Mouse (Mus musculus) hindbrain, embryonic 13.5 days (tissue): ENCODE measurements around the gene Slc8a3. TPM values are rescaled to one million over a fixed set of nuclear protein-coding genes. Genes with fewer than 3 reads are reported as not detected.

Experiments
- ATAC-seq: fragments of 200-750 bp; cut with Nextera tagmentation; 2 replicates; pipeline ENCODE4 v1.8.0; 2017; ENCODE audit warnings: moderate TSS enrichment; ENCODE audit not compliant: low FRiP score
- H3K27ac ChIP-seq: fragments of 300-500 bp; sonication (generic); 2 replicates; pipeline ENCODE4 v1.5.1; 2015; ENCODE audit warnings: inconsistent platforms, mild to moderate bottlenecking, moderate library complexity
- H3K27me3 ChIP-seq: fragments of 300-500 bp; sonication (generic); 2 replicates; pipeline ENCODE4 v1.6.1; 2015; ENCODE audit warnings: mild to moderate bottlenecking, inconsistent platforms
- H3K36me3 ChIP-seq: fragments of 300-500 bp; sonication (generic); 2 replicates; pipeline ENCODE4 v1.6.1; 2015; ENCODE audit warnings: mild to moderate bottlenecking, inconsistent platforms
- H3K4me1 ChIP-seq: fragments of 300-500 bp; sonication (generic); replicated peaks from 2 replicates; pipeline ENCODE4 v1.6.1; 2015; ENCODE audit warnings: inconsistent platforms
- H3K4me2 ChIP-seq: fragments of 300-500 bp; sonication (generic); 2 replicates; pipeline ENCODE4 v1.6.1; 2015; ENCODE audit warnings: inconsistent platforms, mild to moderate bottlenecking, moderate library complexity
- H3K4me3 ChIP-seq: fragments of 300-500 bp; sonication (generic); 2 replicates; pipeline ENCODE4 v1.5.1; 2015; ENCODE audit warnings: mild to moderate bottlenecking, inconsistent platforms
- H3K9ac ChIP-seq: fragments of 300-500 bp; sonication (generic); 2 replicates; pipeline ENCODE4 v1.6.1; 2015; ENCODE audit warnings: mild to moderate bottlenecking, inconsistent platforms
- H3K9me3 ChIP-seq: fragments of 300-500 bp; sonication (generic); 2 replicates; pipeline ENCODE4 v1.6.1; 2016; ENCODE audit warnings: inconsistent platforms
- WGBS: fragments of 180-500 bp; shearing (Covaris S2); methylation state at CpG from one replicate; pipeline ENCODE4 v1.1.7; 2015; 5-methylcytosine and 5-hydroxymethylcytosine counted together
- polyA plus RNA-seq: library from polyadenylated mRNA; unstranded; fragments of >200 nt; fragmentation: Nextera tagmentation; extraction: Ambion mirVana; gene quantifications from 2 replicates; pipeline ENCODE4 v1.2.1, GENCODE M21; 2015

Gene Slc8a3
- polyA plus RNA-seq, 1 experiment from 2014 or later = 4.9 TPM

DNA sequence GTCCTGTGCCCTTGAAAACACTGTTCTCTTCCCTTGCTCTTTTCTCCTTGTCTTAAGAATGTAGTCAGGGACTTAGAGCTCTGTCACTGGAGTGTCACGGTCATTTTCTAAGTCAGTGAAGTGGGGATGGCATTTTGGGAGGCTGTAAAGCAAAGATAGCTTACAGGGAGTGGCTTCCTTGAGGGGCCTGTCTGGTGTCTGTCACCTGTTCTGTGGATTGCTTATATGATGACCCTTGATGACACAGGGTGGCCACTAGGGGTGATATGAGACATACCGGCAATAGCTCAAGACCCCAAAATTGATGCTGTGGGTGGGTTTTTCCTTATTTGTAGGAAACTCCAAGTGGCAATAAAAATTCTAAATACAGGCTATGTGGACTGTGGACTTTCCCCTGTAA lies 164.5 kb downstream of the Slc8a3 start:
- Histone ChIP-seq H3K27me3 (peaks cover 6% of the 10 kb centered on the region; the same call in 1 of the 2 replicates), H3K9ac (no peak overlapping the region), H3K4me1 (peaks cover 18% of the 10 kb centered on the region), H3K4me2 (no peak overlapping the region), H3K4me3 (no peak overlapping the region), H3K36me3 (no peaks in the 10 kb centered on the region), H3K27ac (no peak overlapping the region), H3K9me3 (no peaks in the 10 kb centered on the region)
- no peak for ATAC-seq
- WGBS = 79% methylated on average over 2 of the region's 2 CpGs

DNA sequence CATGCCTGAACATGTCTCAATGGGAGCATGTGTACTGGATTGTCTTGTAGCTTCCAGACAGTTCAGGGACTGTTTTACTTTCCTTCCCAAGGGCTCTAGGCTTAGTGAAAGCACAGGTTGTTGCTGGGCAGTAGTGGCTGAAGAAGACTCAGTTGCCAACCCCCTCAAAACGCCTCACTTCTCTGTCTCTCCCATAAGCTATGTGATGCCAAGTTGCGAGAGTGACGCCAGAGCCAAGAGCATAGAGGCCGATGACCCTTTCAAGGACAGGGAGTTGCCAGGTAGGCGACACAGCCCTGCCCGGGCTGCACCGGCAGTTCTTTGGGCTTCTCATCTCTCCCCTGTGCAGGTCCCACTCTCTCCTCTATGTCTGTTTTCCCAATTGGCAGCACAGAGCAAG lies 164.9 kb downstream of the Slc8a3 start:
- Histone ChIP-seq H3K36me3 (no peaks in the 10 kb centered on the region), H3K9ac (no peak overlapping the region), H3K9me3 (no peaks in the 10 kb centered on the region), H3K4me3 (no peak overlapping the region), H3K27ac (no peak overlapping the region), H3K4me2 (no peak overlapping the region), H3K4me1 (peaks cover 18% of the 10 kb centered on the region), H3K27me3 (peaks cover 11% of the 10 kb centered on the region; the same call in 1 of the 2 replicates)
- ATAC-seq = no peak
- 94% methylated on average over 7 of the region's 7 CpGs for WGBS

- Histone ChIP-seq H3K4me3 (no peak overlapping the region), H3K4me1 (peaks cover 18% of the 10 kb centered on the region), H3K9me3 (no peaks in the 10 kb centered on the region), H3K27ac (no peak overlapping the region), H3K9ac (0 out of 2 replicates have a peak overlapping the region, but pooled peaks have one; percentile 29), H3K36me3 (no peaks in the 10 kb centered on the region), H3K4me2 (no peak overlapping the region), H3K27me3 (peaks cover 11% of the 10 kb centered on the region; the same call in 1 of the 2 replicates)
- ATAC-seq = no peak
- 60% methylated on average over 9 of the region's 9 CpGs for WGBS
Observed at GRCm38 (mm10) chr12:81167142-81167541, 165.8 kb downstream of the Slc8a3 start.

DNA sequence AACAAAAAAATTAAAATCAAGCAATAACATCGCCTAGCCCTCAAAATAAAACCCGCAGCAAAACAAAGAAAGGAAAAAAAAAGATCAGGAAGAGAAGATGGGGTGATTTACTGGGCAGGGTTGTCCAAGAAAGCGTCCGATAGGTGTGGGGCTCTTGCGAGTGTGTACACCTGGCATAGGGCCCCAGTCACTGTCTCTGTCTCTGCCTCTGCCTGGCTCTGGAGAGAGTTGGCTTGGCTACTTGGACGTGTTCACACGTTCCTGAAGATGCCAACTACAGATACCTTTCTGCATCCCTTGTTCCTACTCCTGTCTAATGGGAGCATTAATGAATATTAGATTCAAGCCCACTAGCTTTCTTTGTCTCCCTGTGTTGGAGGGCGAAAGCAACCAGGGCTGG lies 166.4 kb downstream of the Slc8a3 start:
- no peak for ATAC-seq
- no peaks in the 10 kb centered on the region for H3K36me3 ChIP-seq
- H3K4me3 ChIP-seq = no peak overlapping the region
- H3K27ac ChIP-seq = no peak overlapping the region
- WGBS = 67% methylated on average over 8 of the region's 8 CpGs
- peaks cover 18% of the 10 kb centered on the region for H3K4me1 ChIP-seq
- no peak overlapping the region for H3K4me2 ChIP-seq
- peaks cover 11% of the 10 kb centered on the region; the same call in 1 of the 2 replicates for H3K27me3 ChIP-seq
- H3K9me3 ChIP-seq = no peaks in the 10 kb centered on the region
- H3K9ac ChIP-seq = 0 out of 2 replicates have a peak overlapping the region, but pooled peaks have one; percentile 29

- 0 out of 2 replicates have a peak, but pooled peaks have one; percentile 36 for ATAC-seq
- peaks cover 18% of the 10 kb centered on the region for H3K4me1 ChIP-seq
- peaks cover 11% of the 10 kb centered on the region; the same call in 1 of the 2 replicates for H3K27me3 ChIP-seq
- H3K27ac ChIP-seq = no peak overlapping the region
- WGBS = 18% methylated on average over 10 of the region's 10 CpGs
- H3K4me2 ChIP-seq = 0 out of 2 replicates have a peak overlapping the region, but pooled peaks have one; percentile 1
- no peak overlapping the region for H3K4me3 ChIP-seq
- no peaks in the 10 kb centered on the region for H3K36me3 ChIP-seq
- H3K9me3 ChIP-seq = no peaks in the 10 kb centered on the region
- peak overlapping the region; percentile 46 for H3K9ac ChIP-seq
Observed at GRCm38 (mm10) chr12:81166092-81166491, 166.9 kb downstream of the Slc8a3 start.

DNA sequence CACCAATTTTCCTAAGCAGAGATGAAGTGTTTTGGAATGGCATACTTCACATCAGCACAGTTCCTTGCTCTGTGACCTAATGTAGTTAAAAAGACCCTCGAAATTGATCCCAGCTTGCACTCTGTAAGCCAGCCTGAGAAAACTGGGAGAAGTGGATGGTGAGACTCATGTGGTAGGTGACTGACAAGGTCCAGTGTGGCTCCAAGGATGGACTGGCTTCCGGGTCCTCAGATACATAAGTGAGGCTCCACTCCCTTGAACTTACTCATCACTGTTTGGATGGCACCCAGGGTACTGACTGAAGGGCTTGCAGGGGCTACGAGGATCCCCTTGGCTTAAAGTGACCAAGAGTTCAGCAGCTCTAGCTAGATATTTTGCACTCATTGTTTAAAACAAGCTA lies 169.4 kb downstream of the Slc8a3 start:
- no peak overlapping the region for H3K4me2 ChIP-seq
- no peaks in the 10 kb centered on the region for H3K36me3 ChIP-seq
- no peak for ATAC-seq
- 97% methylated on average over 3 of the region's 3 CpGs for WGBS
- H3K9me3 ChIP-seq = no peaks in the 10 kb centered on the region
- no peak overlapping the region for H3K4me3 ChIP-seq
- H3K27me3 ChIP-seq = peaks cover 11% of the 10 kb centered on the region; the same call in 1 of the 2 replicates
- peaks cover 18% of the 10 kb centered on the region for H3K4me1 ChIP-seq
- no peak overlapping the region for H3K27ac ChIP-seq
- no peak overlapping the region for H3K9ac ChIP-seq

GRCm38 (mm10) chr12:81163131-81163530 lies 169.8 kb downstream of the Slc8a3 start:
- H3K9ac ChIP-seq = no peak overlapping the region
- no peak for ATAC-seq
- peaks cover 11% of the 10 kb centered on the region; the same call in 1 of the 2 replicates for H3K27me3 ChIP-seq
- no peaks in the 10 kb centered on the region for H3K9me3 ChIP-seq
- no peak overlapping the region for H3K4me3 ChIP-seq
- no peaks in the 10 kb centered on the region for H3K36me3 ChIP-seq
- no peak overlapping the region for H3K27ac ChIP-seq
- H3K4me2 ChIP-seq = no peak overlapping the region
- WGBS = 92% methylated on average over 3 of the region's 3 CpGs
- H3K4me1 ChIP-seq = peaks cover 18% of the 10 kb centered on the region

DNA sequence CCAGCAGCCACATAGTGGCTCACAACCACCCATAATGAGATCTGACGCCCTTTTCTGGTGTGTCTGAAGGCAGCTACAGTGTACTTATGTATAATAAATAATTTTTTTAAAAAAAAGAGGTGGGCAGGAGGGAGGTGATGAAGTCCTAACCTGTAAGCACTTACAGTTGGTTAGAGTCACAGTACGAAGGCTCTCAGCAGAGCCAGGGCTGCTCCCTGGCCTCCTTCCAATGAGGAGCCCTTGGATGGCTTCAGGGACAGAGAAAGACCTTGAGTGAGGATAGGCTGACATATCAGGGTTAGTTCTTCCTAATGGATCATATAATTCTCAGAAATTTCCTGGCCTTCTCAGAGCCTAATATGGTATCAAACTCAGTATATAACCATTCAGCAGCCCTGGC lies 171.7 kb downstream of the Slc8a3 start:
- ATAC-seq = no peak

DNA sequence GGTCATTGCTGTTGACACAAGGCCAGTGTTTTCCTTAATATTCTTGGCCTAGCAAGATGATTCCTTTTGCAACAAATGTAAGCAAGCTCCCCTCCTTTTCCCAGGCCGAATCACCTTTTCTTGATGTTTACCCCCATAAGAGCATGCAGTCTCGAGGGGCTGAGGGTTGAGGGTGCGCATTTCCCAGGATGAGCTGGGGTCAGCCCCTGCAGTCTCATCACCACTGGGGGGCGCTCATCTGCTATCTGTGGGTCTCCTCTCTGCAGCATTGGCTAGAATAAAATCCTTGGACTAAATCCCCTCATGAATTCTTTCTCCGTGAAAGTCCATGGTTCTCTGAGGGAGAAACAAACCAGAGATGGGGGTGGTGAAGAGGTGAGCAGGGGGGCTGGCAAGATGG lies 172.1 kb downstream of the Slc8a3 start:
- H3K4me1 ChIP-seq = peaks cover 4% of the 10 kb centered on the region
- H3K4me3 ChIP-seq = no peak overlapping the region
- peaks cover 11% of the 10 kb centered on the region; the same call in 1 of the 2 replicates for H3K27me3 ChIP-seq
- no peak overlapping the region for H3K27ac ChIP-seq
- WGBS = 64% methylated on average over 5 of the region's 5 CpGs
- no peak overlapping the region for H3K9ac ChIP-seq
- H3K4me2 ChIP-seq = no peak overlapping the region
- ATAC-seq = no peak
- no peaks in the 10 kb centered on the region for H3K9me3 ChIP-seq
- no peaks in the 10 kb centered on the region for H3K36me3 ChIP-seq

More for the DNA sequence above, 171.7 kb downstream of the Slc8a3 start:
- H3K27me3 ChIP-seq = peaks cover 11% of the 10 kb centered on the region; the same call in 1 of the 2 replicates
- H3K4me2 ChIP-seq = no peak overlapping the region
- no peak overlapping the region for H3K4me3 ChIP-seq
- WGBS = 79% methylated on average over 2 of the region's 2 CpGs
- peaks cover 8% of the 10 kb centered on the region for H3K4me1 ChIP-seq
- no peak overlapping the region for H3K27ac ChIP-seq
- H3K9ac ChIP-seq = no peak overlapping the region
- no peaks in the 10 kb centered on the region for H3K9me3 ChIP-seq
- H3K36me3 ChIP-seq = no peaks in the 10 kb centered on the region

- WGBS = 64% methylated on average over 3 of the region's 3 CpGs
- no peaks in the 10 kb centered on the region for H3K9me3 ChIP-seq
- peaks cover 11% of the 10 kb centered on the region; the same call in 1 of the 2 replicates for H3K27me3 ChIP-seq
- H3K4me3 ChIP-seq = no peak overlapping the region
- no peak for ATAC-seq
- H3K4me2 ChIP-seq = no peak overlapping the region
- no peak overlapping the region for H3K27ac ChIP-seq
- no peak overlapping the region for H3K9ac ChIP-seq
- no peaks in the 10 kb centered on the region for H3K4me1 ChIP-seq
- no peaks in the 10 kb centered on the region for H3K36me3 ChIP-seq
Observed at GRCm38 (mm10) chr12:81160425-81160824, 172.6 kb downstream of the Slc8a3 start.

DNA sequence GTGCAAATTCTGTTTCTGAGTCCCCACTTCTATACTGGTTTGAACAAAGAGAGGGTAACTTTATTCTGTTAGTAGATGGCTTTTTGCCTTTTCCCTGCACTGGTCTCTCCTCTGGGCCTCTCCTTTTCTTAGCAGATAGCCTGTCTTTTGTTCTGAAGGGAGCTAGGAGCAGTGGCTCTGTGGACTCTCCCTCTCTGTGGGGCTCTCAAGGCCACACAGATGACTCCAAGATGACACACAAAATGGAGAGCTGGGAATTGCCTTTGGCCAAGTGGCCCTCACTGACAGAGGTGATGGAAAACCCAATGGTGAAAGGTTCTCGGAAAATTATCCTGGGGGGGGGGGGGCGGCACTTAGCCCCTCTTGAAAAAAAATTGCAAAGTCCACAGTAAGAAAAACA lies 173.0 kb downstream of the Slc8a3 start:
- Histone ChIP-seq H3K9ac (no peak overlapping the region), H3K4me3 (no peak overlapping the region), H3K27ac (no peak overlapping the region), H3K27me3 (peaks cover 11% of the 10 kb centered on the region; the same call in 1 of the 2 replicates), H3K4me1 (no peaks in the 10 kb centered on the region), H3K4me2 (no peak overlapping the region), H3K36me3 (no peaks in the 10 kb centered on the region), H3K9me3 (no peaks in the 10 kb centered on the region)
- ATAC-seq = no peak
- 67% methylated on average over 2 of the region's 2 CpGs for WGBS

DNA sequence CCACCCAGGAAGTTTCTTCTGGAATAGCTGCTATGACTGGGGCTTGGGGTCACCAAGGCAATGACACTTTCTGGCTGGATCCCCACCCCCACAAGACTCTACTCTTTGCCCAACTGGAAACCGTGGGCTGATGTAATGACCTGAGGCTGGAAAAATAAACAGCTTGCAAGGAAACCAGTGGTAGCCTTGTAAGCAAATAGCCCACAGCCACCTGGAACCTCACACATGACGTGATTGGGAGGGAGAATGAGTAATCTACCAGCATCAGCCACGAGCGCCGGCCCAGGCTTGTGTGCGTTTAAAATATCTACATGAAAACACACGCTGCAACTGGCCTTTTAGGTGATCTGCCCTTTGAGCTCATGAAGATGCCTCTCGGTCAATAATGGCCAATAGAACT lies 176.1 kb downstream of the Slc8a3 start:
- no peak overlapping the region for H3K27ac ChIP-seq
- ATAC-seq = no peak
- no peaks in the 10 kb centered on the region for H3K4me1 ChIP-seq
- H3K36me3 ChIP-seq = 0 out of 2 replicates have a peak, but pooled peaks cover 3% of the 10 kb centered on the region
- no peak overlapping the region for H3K9ac ChIP-seq
- no peaks in the 10 kb centered on the region for H3K9me3 ChIP-seq
- WGBS = 86% methylated on average over 8 of the region's 8 CpGs
- H3K4me3 ChIP-seq = no peak overlapping the region
- 0 out of 2 replicates have a peak, but pooled peaks cover 3% of the 10 kb centered on the region for H3K27me3 ChIP-seq
- H3K4me2 ChIP-seq = no peak overlapping the region

DNA sequence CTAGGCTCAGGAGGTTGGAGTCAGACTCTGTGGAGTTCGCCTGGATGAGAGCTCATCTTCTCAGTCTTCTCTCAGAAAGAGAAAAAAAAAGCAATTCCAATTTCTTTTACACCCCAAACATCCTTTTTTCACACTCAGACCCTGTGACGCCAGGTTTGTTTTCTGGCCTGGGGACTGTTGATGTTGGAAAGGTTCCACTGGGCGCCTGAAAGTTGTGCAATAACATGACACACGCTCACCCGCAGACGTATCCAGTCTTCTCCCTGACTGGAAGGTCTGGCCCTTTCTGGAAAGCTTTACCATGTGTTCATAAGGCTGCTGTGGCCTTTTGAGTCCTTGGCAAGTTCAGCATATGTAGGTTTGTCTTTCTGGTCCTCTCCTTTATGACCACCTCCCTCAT lies 177.3 kb downstream of the Slc8a3 start:
- Histone ChIP-seq H3K4me2 (no peak overlapping the region), H3K9me3 (no peaks in the 10 kb centered on the region), H3K27ac (no peak overlapping the region), H3K9ac (no peak overlapping the region), H3K4me3 (no peak overlapping the region), H3K27me3 (0 out of 2 replicates have a peak, but pooled peaks cover 3% of the 10 kb centered on the region), H3K36me3 (0 out of 2 replicates have a peak, but pooled peaks cover 3% of the 10 kb centered on the region), H3K4me1 (no peaks in the 10 kb centered on the region)
- WGBS = 88% methylated on average over 6 of the region's 6 CpGs
- ATAC-seq = no peak
